Mouse (Mus musculus): ENCODE results near the gene Cldn3.

Gene Cldn3

DNA sequence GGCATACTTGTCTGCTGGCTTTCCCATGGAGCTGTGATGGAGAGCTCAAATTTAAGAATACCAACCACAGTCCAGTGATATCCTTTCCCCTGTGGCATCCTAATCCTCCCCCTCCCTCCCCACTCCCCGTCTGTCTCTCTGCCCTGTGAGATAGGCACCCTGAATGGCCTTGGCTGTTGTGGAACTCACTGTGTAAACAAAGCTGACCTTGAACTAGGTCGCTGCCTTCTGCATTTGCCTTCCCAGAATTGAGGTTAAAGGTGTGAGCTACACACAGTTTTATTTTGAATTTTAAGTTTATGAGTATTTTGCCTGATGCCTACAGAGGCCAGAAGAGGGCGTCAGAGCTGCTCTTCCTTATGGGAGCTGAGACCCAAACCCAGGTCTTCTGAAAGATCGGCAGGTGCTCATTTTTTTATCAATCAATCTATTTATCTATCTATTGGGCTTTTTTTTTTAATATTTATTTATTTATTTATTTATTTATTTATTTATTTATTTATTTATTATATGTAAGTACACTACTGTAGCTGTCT, 30.3 kb downstream of the Cldn3 start:
- in situ Hi-C loops (cut with MboI; ENCODE audit: low pct_unique_long_range_greater_than_20kb in 1 of 2, low sequenced_read_pairs in 2 of 2, unreplicated experiment in 1 of 2): no loop called here

DNA sequence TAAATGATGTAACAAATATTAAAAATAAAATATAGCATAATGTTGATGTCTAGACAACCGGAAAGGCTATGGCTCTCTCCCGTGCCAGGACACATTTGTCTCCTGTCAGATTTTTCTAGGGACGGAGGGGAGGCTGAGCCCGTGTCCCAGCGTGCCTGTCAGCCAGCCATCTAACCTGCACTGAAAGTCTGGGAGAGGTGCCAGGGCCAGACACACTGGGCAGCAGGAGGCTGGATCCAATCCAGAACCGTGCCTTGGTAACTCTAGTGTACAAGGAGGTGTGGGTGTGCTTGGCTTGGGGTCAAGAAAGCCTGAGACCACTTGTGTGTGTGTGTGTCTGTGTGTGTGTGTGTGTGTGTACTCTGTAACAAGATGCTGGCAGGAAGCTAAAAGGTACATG, 35.8 kb downstream of the Cldn3 start:
- in situ Hi-C loops (cut with MboI; ENCODE audit: low pct_unique_long_range_greater_than_20kb in 1 of 2, low sequenced_read_pairs in 2 of 2, unreplicated experiment in 1 of 2): no loop called here

DNA sequence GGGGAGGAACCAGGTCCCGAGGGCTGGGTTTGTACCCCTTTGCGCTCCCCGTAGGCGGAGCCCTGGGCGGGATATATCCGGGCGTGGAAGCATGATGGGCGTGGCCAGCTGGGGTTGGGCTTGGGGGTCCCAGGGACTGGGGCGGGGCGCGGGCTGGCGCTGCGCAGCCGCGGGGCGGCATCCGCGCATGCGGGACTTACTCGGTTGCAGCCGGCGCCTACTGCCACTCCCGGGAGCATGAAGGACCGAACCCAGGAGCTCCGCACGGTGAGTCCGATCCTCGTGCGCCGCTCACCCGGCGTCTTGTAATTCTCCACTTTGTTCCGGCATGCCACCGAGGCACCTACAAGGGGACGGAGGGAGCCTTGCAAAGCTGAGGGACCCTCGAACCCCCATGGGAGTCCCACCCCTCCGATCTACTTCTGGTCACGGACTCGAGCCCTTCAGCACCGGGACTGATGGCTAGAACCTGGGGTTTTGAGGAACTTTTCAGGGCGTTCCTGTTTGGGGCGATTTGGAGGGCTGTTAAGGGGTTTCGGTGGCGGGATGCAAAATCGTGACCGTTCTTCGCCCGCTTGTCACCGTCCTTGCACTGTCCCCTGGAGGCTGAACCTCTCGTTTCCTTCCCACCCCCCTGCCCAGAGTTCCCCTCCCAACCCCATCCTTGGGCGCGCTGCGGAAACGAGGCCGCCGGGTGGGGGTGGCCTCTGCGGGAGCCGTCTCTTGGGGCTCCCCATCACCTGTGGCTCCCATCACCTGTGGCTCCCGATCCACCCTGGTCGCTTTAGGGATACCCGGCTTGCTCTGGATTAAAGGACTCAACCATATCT, 37.5 kb downstream of the Cldn3 start, which contains the start of gene Stx1a:
TSS of gene Stx1a (plus strand) at position 139 of the 830 bp plus-strand sequence.
- in situ Hi-C loops (cut with MboI; ENCODE audit: low pct_unique_long_range_greater_than_20kb in 1 of 2, low sequenced_read_pairs in 2 of 2, unreplicated experiment in 1 of 2): no loop called here

DNA sequence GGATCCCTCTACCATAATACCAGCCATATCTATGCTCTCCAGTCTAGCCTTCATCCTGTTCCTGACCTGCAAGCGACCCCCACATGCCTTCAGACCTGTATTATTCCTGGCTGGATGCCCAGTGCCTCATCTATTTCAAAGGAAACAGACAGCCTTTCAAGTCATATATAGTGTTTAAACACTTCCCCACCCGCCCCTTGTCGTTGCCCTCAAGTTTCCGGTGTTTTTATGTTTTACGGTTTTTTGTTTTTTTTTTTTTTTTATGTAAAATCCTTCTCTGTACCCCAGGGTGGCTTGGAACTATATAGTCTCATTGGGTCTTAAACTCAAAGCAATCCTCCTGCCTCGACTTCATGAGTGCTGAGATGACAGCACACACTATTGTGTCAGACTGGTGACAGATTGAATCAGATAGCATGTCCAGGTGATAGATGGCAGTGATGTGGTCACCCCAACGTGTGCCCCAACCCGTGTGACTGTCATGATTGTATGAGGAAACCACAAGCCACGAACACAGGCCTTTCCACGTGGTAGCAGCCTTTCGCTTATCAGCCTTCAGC, 38.7 kb downstream of the Cldn3 start:
- in situ Hi-C loops (cut with MboI; ENCODE audit: low pct_unique_long_range_greater_than_20kb in 1 of 2, low sequenced_read_pairs in 2 of 2, unreplicated experiment in 1 of 2): no loop called here

DNA sequence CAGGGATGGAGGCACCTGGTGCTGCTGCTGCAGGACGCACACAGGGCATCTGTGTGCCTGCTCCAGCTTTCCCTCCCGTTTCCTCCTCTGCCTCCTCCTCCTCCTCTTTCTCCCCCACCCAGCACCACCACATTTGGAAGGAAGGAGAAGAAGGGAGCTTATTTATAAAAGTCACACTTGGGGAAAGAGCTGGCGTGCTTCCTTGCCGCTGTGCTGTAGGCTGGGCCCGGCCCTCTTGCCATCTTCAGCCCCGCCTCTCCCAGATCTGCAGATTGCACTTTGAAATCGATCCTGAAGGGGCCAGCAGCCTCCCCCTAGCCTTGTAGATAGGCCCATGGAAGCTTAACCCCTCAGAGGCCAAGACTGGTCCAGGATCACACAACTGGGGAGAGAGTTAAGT, 39.9 kb downstream of the Cldn3 start:
- in situ Hi-C loops (cut with MboI; ENCODE audit: low pct_unique_long_range_greater_than_20kb in 1 of 2, low sequenced_read_pairs in 2 of 2, unreplicated experiment in 1 of 2): no loop called here

DNA sequence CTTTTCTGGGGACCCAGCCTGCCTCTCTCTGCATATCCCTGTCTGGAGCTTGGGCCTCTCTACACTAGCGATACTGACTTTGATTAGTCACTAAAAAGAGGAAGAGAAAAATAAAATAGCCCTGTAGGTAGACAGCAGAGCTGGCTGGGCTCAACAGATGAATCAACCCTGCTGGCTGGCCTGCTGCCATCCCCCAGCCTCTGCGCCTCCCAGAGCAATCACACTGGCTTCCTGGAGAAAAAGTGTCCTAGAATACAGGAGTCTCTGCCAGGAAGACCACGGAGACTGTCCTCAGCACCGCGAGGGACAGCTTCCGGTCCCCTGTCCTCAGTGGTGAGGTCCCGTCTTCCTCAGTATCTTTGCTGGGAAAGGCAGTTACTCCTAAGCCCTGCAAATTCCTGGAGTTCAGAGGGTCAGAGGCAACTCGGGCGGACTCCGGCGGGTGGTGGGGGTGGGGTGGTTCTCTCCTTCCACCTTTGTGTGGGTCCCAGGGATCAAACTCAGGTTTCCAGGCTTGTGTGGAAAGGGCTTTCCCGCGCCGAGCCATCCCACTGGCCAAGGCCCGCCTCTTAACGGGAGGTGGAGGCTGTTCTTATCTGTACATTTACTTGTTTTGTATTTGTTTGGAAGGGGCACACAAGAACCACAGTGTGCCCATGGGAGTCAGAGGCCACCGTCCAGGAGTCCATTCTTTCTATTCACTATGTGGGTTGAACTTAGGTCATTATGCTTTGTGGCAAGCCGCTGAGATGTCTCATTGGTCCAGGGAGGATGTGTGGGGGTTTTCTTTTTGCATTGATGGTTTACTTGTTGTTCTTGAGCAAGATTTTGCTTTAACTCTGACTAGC, 43.2 kb downstream of the Cldn3 start:
- in situ Hi-C loops (cut with MboI; ENCODE audit: low pct_unique_long_range_greater_than_20kb in 1 of 2, low sequenced_read_pairs in 2 of 2, unreplicated experiment in 1 of 2): no loop called here

DNA sequence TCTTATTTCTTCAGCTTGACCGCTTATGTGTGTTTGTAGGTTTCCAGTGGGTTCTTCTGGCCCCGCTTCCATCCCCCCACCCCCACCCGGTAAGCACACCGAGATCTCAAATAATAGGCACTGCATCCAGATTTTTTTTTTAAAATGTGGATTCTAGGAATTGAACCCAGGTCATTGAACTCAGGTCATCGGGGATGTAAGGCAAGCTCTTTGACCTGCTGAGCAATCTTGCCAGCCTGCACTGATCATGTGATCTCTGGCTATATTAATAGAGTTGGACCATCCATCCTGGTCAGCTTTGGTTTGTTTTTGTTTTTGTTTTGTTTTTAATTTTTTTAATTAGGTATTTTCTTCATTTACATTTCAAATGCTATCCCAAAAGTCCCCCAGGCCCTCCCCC, 46.6 kb downstream of the Cldn3 start:
- in situ Hi-C loops (cut with MboI; ENCODE audit: low pct_unique_long_range_greater_than_20kb in 1 of 2, low sequenced_read_pairs in 2 of 2, unreplicated experiment in 1 of 2): no loop called here

DNA sequence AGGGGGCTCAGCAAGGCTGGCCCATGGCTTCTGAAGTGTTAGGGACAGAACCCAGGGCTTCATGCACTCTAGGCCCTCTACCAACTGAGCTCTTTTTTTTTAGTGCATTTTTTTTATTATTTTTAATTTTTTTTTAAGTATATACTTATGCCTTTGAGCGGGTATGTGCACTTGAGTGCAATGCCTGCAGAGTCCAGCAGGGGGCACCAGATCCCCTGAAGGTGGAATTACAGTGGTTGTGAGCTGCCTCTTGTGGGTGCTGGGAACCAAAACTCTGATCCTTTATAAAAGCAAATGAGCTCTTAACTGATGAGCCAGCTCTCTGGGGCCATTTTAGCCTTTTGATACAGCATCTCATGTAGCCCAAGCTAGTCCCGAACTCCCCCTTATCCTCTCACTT, 48.6 kb downstream of the Cldn3 start:
- in situ Hi-C loops (cut with MboI; ENCODE audit: low pct_unique_long_range_greater_than_20kb in 1 of 2, low sequenced_read_pairs in 2 of 2, unreplicated experiment in 1 of 2): no loop called here

DNA sequence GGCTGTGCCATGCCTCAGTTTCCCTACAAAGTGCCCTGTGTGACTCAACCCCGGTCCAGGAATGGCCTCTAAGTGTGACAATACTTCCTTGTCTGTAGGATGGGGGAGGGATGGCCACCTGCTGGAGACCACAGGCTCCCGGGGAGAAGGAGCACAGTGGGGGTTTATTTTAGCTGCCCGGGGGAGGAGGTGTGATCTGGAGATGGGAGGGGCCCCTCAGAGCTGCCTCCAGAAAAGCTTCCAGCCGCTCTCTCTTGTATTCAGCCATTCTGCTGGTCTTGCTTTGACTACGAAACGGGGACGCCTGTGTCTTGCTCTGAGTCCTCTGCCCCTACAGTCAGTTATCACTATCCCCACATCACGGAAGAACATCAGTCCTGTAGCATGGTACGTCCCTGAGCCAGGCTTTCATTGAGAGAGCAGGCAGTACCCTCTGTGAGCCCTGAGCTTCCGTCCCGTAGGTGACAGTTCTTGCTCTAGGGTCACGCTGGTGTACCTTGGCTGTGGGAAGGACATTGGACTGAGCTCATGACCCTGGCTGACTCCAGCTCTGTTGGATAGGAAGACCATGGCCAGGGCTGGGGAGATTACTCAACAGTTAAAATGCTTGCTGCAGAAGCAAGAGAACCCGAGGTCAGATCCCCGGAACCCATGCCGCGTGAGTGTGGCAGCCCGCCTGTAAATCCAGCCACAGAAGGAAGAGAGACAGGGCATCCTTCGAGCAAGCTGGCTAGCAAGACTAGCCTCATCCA, 49.8 kb downstream of the Cldn3 start:
- in situ Hi-C loops (cut with MboI; ENCODE audit: low pct_unique_long_range_greater_than_20kb in 1 of 2, low sequenced_read_pairs in 2 of 2, unreplicated experiment in 1 of 2): no loop called here
